Mouse (Mus musculus): ENCODE data around the gene Olfr1358. TPM values are rescaled to one million over a fixed set of nuclear protein-coding genes. Genes with fewer than 3 reads are reported as not detected.

The Olfr1358 gene
- polyA plus RNA-seq, 2 experiments = not detected

DNA sequence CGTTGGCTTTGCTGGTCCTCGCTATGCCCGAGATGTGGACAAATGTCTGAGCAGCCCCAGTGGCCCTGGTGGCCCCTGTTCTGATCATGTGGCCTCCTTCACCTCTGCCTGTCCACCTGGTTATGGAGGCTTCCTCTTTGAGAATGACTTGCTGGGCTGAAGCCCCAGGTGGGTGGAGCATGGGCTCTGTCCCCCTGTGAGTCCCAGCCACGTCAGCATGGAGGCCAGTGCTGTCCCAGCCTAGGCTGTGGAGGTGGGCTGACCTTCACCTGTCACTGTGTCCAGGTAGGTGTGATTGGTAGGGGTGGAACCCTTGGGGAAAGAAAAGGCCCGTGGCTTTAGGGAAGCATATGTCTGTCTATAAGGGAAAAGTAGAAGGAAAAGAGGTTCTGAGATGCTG lies 30.4 kb upstream of the Olfr1358 start:
- TF ChIP-seq EP300 (IDR thresholded peaks at IDR 0.05; ENCODE audit: low read depth) (no peak), CTCF (IDR thresholded peaks at IDR 0.05; ENCODE audit: low read depth) (no peak)
- no peaks in the 10 kb centered on the region for H3K27me3 ChIP-seq (ENCODE audit: control insufficient read depth, insufficient read depth, low read length)
- H3K4me3 ChIP-seq (ENCODE audit: insufficient read depth in 1 of 2, low read depth in 2 of 2, low read length in 2 of 2) = no peak overlapping the region
- H3K27ac ChIP-seq = no peak overlapping the region
- ATAC-seq (ENCODE audit: insufficient read depth) (no peak), DNase-seq (ENCODE audit: low read depth in 3 of 3, low spot score in 3 of 3) (no peak)
- H3K36me3 ChIP-seq (replicated peaks; ENCODE audit: control insufficient read depth, insufficient read depth, low read depth) = no peaks in the 10 kb centered on the region
- H3K4me2 ChIP-seq (ENCODE audit: low read depth) = no peak overlapping the region
- no peak overlapping the region for H3K9ac ChIP-seq (replicated peaks)
- H3K4me1 ChIP-seq (replicated peaks; ENCODE audit: control insufficient read depth in 2 of 2, insufficient read depth in 2 of 2, low read length in 1 of 2) = peaks cover 0 to 8% of the 10 kb centered on the region in 2 experiments; a peak in 2 of 4 replicates
- WGBS (ENCODE audit: insufficient replicate concordance) = 41% methylated on average over 5 of the region's 5 CpGs
- H3K9me3 ChIP-seq (ENCODE audit: control insufficient read depth, low read length) = no peaks in the 10 kb centered on the region

GRCm38 (mm10) chr10:78487431-78488086 lies 29.7 kb upstream of the Olfr1358 start:
- peak overlapping the region; percentile 51 for H3K4me2 ChIP-seq (ENCODE audit: low read depth)
- no peaks in the 10 kb centered on the region for H3K27me3 ChIP-seq (ENCODE audit: control insufficient read depth, insufficient read depth, low read length)
- DNase-seq (ENCODE audit: low read depth in 3 of 3, low spot score in 3 of 3) = peak; percentile 34 to 43 (median 41)
- H3K27ac ChIP-seq = no peak overlapping the region
- peaks cover 0 to 5% of the 10 kb centered on the region in 2 experiments; a peak in 2 of 4 replicates for H3K4me1 ChIP-seq (replicated peaks; ENCODE audit: control insufficient read depth in 2 of 2, insufficient read depth in 2 of 2, low read length in 1 of 2)
- 9% methylated on average over 26 of the region's 26 CpGs for WGBS (ENCODE audit: insufficient replicate concordance)
- no peaks in the 10 kb centered on the region for H3K9me3 ChIP-seq (ENCODE audit: control insufficient read depth, low read length)
- no peaks in the 10 kb centered on the region for H3K36me3 ChIP-seq (replicated peaks; ENCODE audit: control insufficient read depth, insufficient read depth, low read depth)
- TF ChIP-seq EP300 (IDR thresholded peaks at IDR 0.05; ENCODE audit: low read depth) = no peak
- peak; percentile 96 for TF ChIP-seq CTCF (IDR thresholded peaks at IDR 0.05; ENCODE audit: low read depth)
- ATAC-seq (ENCODE audit: insufficient read depth) = peak; percentile 65
- no peak overlapping the region for H3K9ac ChIP-seq (replicated peaks)
- H3K4me3 ChIP-seq (ENCODE audit: insufficient read depth in 1 of 2, low read depth in 2 of 2, low read length in 2 of 2) = no peak overlapping the region

- no peak overlapping the region for H3K9ac ChIP-seq (replicated peaks)
- TF ChIP-seq EP300 (IDR thresholded peaks at IDR 0.05; ENCODE audit: low read depth) (no peak), CTCF (IDR thresholded peaks at IDR 0.05; ENCODE audit: low read depth) (no peak)
- H3K36me3 ChIP-seq (replicated peaks; ENCODE audit: control insufficient read depth, insufficient read depth, low read depth) = no peaks in the 10 kb centered on the region
- WGBS (ENCODE audit: insufficient replicate concordance) = 56% methylated on average over 6 of the region's 6 CpGs
- H3K4me3 ChIP-seq (ENCODE audit: insufficient read depth in 1 of 2, low read depth in 2 of 2, low read length in 2 of 2) = no peak overlapping the region
- H3K4me2 ChIP-seq (ENCODE audit: low read depth) = no peak overlapping the region
- DNase-seq (ENCODE audit: low read depth in 3 of 3, low spot score in 3 of 3) = no peak
- H3K27ac ChIP-seq = no peak overlapping the region
- no peaks in the 10 kb centered on the region for H3K27me3 ChIP-seq (ENCODE audit: control insufficient read depth, insufficient read depth, low read length)
- no peaks in the 10 kb centered on the region for H3K9me3 ChIP-seq (ENCODE audit: control insufficient read depth, low read length)
- ATAC-seq (ENCODE audit: insufficient read depth) = no peak
- no peaks in the 10 kb centered on the region for H3K4me1 ChIP-seq (replicated peaks; ENCODE audit: control insufficient read depth in 2 of 2, insufficient read depth in 2 of 2, low read length in 1 of 2)
These were observed 14.1 kb upstream of the Olfr1358 start for GRCm38 (mm10) chr10:78502986-78503733.

GRCm38 (mm10) chr10:78519792-78520191 lies 2.6 kb downstream of the Olfr1358 start:
- no peak overlapping the region for H3K9ac ChIP-seq (replicated peaks)
- no peak for TF ChIP-seq EP300 (IDR thresholded peaks at IDR 0.05; ENCODE audit: low read depth)
- TF ChIP-seq CTCF (IDR thresholded peaks at IDR 0.05; ENCODE audit: low read depth) = no peak
- H3K9me3 ChIP-seq (ENCODE audit: control insufficient read depth, low read length) = no peaks in the 10 kb centered on the region
- WGBS (ENCODE audit: insufficient replicate concordance) = 63% methylated on average over 9 of the region's 9 CpGs
- ATAC-seq (ENCODE audit: insufficient read depth) = no peak
- H3K4me1 ChIP-seq (replicated peaks; ENCODE audit: control insufficient read depth in 2 of 2, insufficient read depth in 2 of 2, low read length in 1 of 2) = no peaks in the 10 kb centered on the region
- no peak for DNase-seq (ENCODE audit: low read depth in 3 of 3, low spot score in 3 of 3)
- no peak overlapping the region for H3K4me3 ChIP-seq (ENCODE audit: insufficient read depth in 1 of 2, low read depth in 2 of 2, low read length in 2 of 2)
- H3K4me2 ChIP-seq (ENCODE audit: low read depth) = no peak overlapping the region
- H3K27me3 ChIP-seq (ENCODE audit: control insufficient read depth, insufficient read depth, low read length) = no peaks in the 10 kb centered on the region; the same call in 1 of the 2 replicates
- H3K27ac ChIP-seq = no peak overlapping the region
- no peaks in the 10 kb centered on the region for H3K36me3 ChIP-seq (replicated peaks; ENCODE audit: control insufficient read depth, insufficient read depth, low read depth)
